Mouse (Mus musculus) stomach, embryonic 15.5 days (tissue): ENCODE measurements around the gene Enpep. TPM values are rescaled to one million over a fixed set of nuclear protein-coding genes. Genes with fewer than 3 reads are reported as not detected.

Experiments
- ATAC-seq: fragments of 200-750 bp; cut with Nextera tagmentation; 2 replicates; pipeline ENCODE4 v1.8.0; 2017; ENCODE audit warnings: low read depth, moderate number of reproducible peaks, moderate TSS enrichment; ENCODE audit not compliant: insufficient read depth, low FRiP score
- H3K27ac ChIP-seq: fragments of 300-500 bp; sonication (generic); 2 replicates; pipeline ENCODE4 v1.5.1; 2015; ENCODE audit warnings: mild to moderate bottlenecking, inconsistent platforms
- H3K27me3 ChIP-seq: fragments of 300-500 bp; sonication (generic); replicated peaks from 2 replicates; pipeline ENCODE4 v1.6.1; 2015; ENCODE audit warnings: inconsistent platforms
- H3K36me3 ChIP-seq: fragments of 300-500 bp; sonication (generic); 2 replicates; pipeline ENCODE4 v1.6.1; 2015; ENCODE audit warnings: inconsistent platforms
- H3K4me1 ChIP-seq: fragments of 300-500 bp; sonication (generic); 2 replicates; pipeline ENCODE4 v1.6.1; 2015; ENCODE audit warnings: inconsistent platforms
- H3K4me2 ChIP-seq: fragments of 300-500 bp; sonication (generic); 2 replicates; pipeline ENCODE4 v1.6.1; 2015; ENCODE audit warnings: mild to moderate bottlenecking, inconsistent platforms
- H3K4me3 ChIP-seq: fragments of 300-500 bp; sonication (generic); replicated peaks from 2 replicates; pipeline ENCODE4 v1.5.1; 2015; ENCODE audit warnings: inconsistent platforms
- H3K9ac ChIP-seq: fragments of 300-500 bp; sonication (generic); 2 replicates; pipeline ENCODE4 v1.6.1; 2015; ENCODE audit warnings: inconsistent platforms
- H3K9me3 ChIP-seq: fragments of 300-500 bp; sonication (generic); 2 replicates; pipeline ENCODE4 v1.6.1; 2016; ENCODE audit warnings: inconsistent platforms
- WGBS: fragments of 180-500 bp; shearing (Covaris S2); methylation state at CpG from one replicate; pipeline ENCODE4 v1.1.7; 2015; 5-methylcytosine and 5-hydroxymethylcytosine counted together
- polyA plus RNA-seq: library from polyadenylated mRNA; unstranded; fragments of >200 nt; fragmentation: Nextera tagmentation; extraction: Ambion mirVana; gene quantifications from 2 replicates; pipeline ENCODE4 v1.2.1, GENCODE M21; 2015

Gene Enpep
- polyA plus RNA-seq, 1 experiment from 2014 or later = 19.7 TPM

- Histone ChIP-seq H3K9me3 (no peaks in the 10 kb centered on the region), H3K4me2 (no peak overlapping the region), H3K27me3 (no peaks in the 10 kb centered on the region), H3K9ac (no peak overlapping the region), H3K4me3 (no peak overlapping the region), H3K36me3 (no peaks in the 10 kb centered on the region), H3K27ac (no peak overlapping the region), H3K4me1 (peaks cover 2% of the 10 kb centered on the region; the same call in 1 of the 2 replicates)
- 92% methylated on average over 1 of the region's 1 CpGs for WGBS
- ATAC-seq = no peak
Observed at GRCm38 (mm10) chr3:129342767-129343166, 10.2 kb upstream of the Enpep start.

- no peaks in the 10 kb centered on the region for H3K9me3 ChIP-seq
- H3K4me3 ChIP-seq = no peak overlapping the region
- peaks cover 2% of the 10 kb centered on the region; the same call in 1 of the 2 replicates for H3K4me1 ChIP-seq
- no peaks in the 10 kb centered on the region for H3K36me3 ChIP-seq
- no peaks in the 10 kb centered on the region for H3K27me3 ChIP-seq
- H3K27ac ChIP-seq = no peak overlapping the region
- H3K9ac ChIP-seq = no peak overlapping the region
- H3K4me2 ChIP-seq = no peak overlapping the region
- no peak for ATAC-seq
Observed at GRCm38 (mm10) chr3:129341066-129341465, 8.5 kb upstream of the Enpep start.

GRCm38 (mm10) chr3:129338296-129339091 is 6.0 kb upstream of the Enpep start:
- WGBS = 29% methylated on average over 14 of the region's 14 CpGs
- H3K9me3 ChIP-seq = no peaks in the 10 kb centered on the region
- H3K4me2 ChIP-seq = peak overlapping the region; percentile 27; the same call in 1 of the 2 replicates
- H3K27ac ChIP-seq = no peak overlapping the region
- no peaks in the 10 kb centered on the region for H3K27me3 ChIP-seq
- H3K4me3 ChIP-seq = no peak overlapping the region
- ATAC-seq = no peak
- H3K9ac ChIP-seq = no peak overlapping the region
- H3K36me3 ChIP-seq = no peaks in the 10 kb centered on the region
- peaks cover 2% of the 10 kb centered on the region; the same call in 1 of the 2 replicates for H3K4me1 ChIP-seq

GRCm38 (mm10) chr3:129332142-129332541 is 378 bp downstream of the Enpep start:
- Histone ChIP-seq H3K4me2 (peak overlapping the region; percentile 58), H3K4me3 (peak overlapping the region; percentile 35), H3K9me3 (no peaks in the 10 kb centered on the region), H3K9ac (no peak overlapping the region), H3K27me3 (no peaks in the 10 kb centered on the region), H3K27ac (peak overlapping the region; percentile 44), H3K36me3 (no peaks in the 10 kb centered on the region), H3K4me1 (peaks cover 7% of the 10 kb centered on the region)
- ATAC-seq = no peak
- WGBS = 33% methylated on average over 7 of the region's 7 CpGs

GRCm38 (mm10) chr3:129331427-129331826 is 1.1 kb downstream of the Enpep start:
- Histone ChIP-seq H3K27ac (no peak overlapping the region), H3K4me1 (peaks cover 7% of the 10 kb centered on the region), H3K9me3 (no peaks in the 10 kb centered on the region), H3K4me2 (peak overlapping the region; percentile 58), H3K27me3 (no peaks in the 10 kb centered on the region), H3K36me3 (no peaks in the 10 kb centered on the region), H3K9ac (no peak overlapping the region), H3K4me3 (peak overlapping the region; percentile 35)
- 0 out of 2 replicates have a peak, but pooled peaks have one; percentile 33 for ATAC-seq
- 90% methylated on average over 6 of the region's 6 CpGs for WGBS

- H3K4me3 ChIP-seq = no peak overlapping the region
- H3K4me1 ChIP-seq = peaks cover 7% of the 10 kb centered on the region
- H3K27ac ChIP-seq = no peak overlapping the region
- no peak overlapping the region for H3K9ac ChIP-seq
- no peaks in the 10 kb centered on the region for H3K9me3 ChIP-seq
- no peak overlapping the region for H3K4me2 ChIP-seq
- no peaks in the 10 kb centered on the region for H3K27me3 ChIP-seq
- ATAC-seq = no peak
- 77% methylated on average over 4 of the region's 4 CpGs for WGBS
- H3K36me3 ChIP-seq = no peaks in the 10 kb centered on the region
Observed at GRCm38 (mm10) chr3:129328056-129328455, 4.5 kb downstream of the Enpep start.

GRCm38 (mm10) chr3:129321585-129321984 is 10.9 kb downstream of the Enpep start:
- Histone ChIP-seq H3K4me2 (no peak overlapping the region), H3K9me3 (no peaks in the 10 kb centered on the region), H3K9ac (no peak overlapping the region), H3K4me1 (peaks cover 2% of the 10 kb centered on the region; the same call in 1 of the 2 replicates), H3K36me3 (no peaks in the 10 kb centered on the region), H3K4me3 (no peak overlapping the region), H3K27ac (no peak overlapping the region), H3K27me3 (no peaks in the 10 kb centered on the region)
- WGBS = 21% methylated on average over 6 of the region's 6 CpGs
- no peak for ATAC-seq

GRCm38 (mm10) chr3:129317032-129317729 is 15.3 kb downstream of the Enpep start:
- ATAC-seq = no peak
- no peaks in the 10 kb centered on the region for H3K27me3 ChIP-seq
- H3K4me3 ChIP-seq = no peak overlapping the region
- no peaks in the 10 kb centered on the region for H3K36me3 ChIP-seq
- no peak overlapping the region for H3K4me2 ChIP-seq
- 76% methylated on average over 17 of the region's 17 CpGs for WGBS
- no peak overlapping the region for H3K9ac ChIP-seq
- H3K4me1 ChIP-seq = peaks cover 2% of the 10 kb centered on the region; the same call in 1 of the 2 replicates
- H3K27ac ChIP-seq = no peak overlapping the region
- H3K9me3 ChIP-seq = no peaks in the 10 kb centered on the region

- H3K27me3 ChIP-seq = no peaks in the 10 kb centered on the region
- H3K36me3 ChIP-seq = no peaks in the 10 kb centered on the region
- H3K9ac ChIP-seq = no peak overlapping the region
- no peak overlapping the region for H3K4me3 ChIP-seq
- no peaks in the 10 kb centered on the region for H3K4me1 ChIP-seq
- H3K4me2 ChIP-seq = no peak overlapping the region
- H3K27ac ChIP-seq = no peak overlapping the region
- ATAC-seq = no peak
- 83% methylated on average over 7 of the region's 7 CpGs for whole genome bisulfite sequencing
- H3K9me3 ChIP-seq = no peaks in the 10 kb centered on the region
Observed at GRCm38 (mm10) chr3:129313671-129314415, 18.7 kb downstream of the Enpep start.

- no peak for ATAC-seq
Observed at GRCm38 (mm10) chr3:129313221-129313620, 19.3 kb downstream of the Enpep start.

GRCm38 (mm10) chr3:129312511-129312910 is 20.0 kb downstream of the Enpep start:
- ATAC-seq = no peak

More at GRCm38 (mm10) chr3:129313221-129313620, 19.3 kb downstream of the Enpep start:
- Histone ChIP-seq H3K4me2 (no peak overlapping the region), H3K4me1 (no peaks in the 10 kb centered on the region), H3K36me3 (no peaks in the 10 kb centered on the region), H3K27me3 (no peaks in the 10 kb centered on the region), H3K27ac (no peak overlapping the region), H3K9ac (no peak overlapping the region), H3K4me3 (no peak overlapping the region), H3K9me3 (no peaks in the 10 kb centered on the region)
- 80% methylated on average over 2 of the region's 2 CpGs for WGBS

More at GRCm38 (mm10) chr3:129312511-129312910, 20.0 kb downstream of the Enpep start:
- Histone ChIP-seq H3K27me3 (no peaks in the 10 kb centered on the region), H3K9ac (no peak overlapping the region), H3K36me3 (no peaks in the 10 kb centered on the region), H3K9me3 (no peaks in the 10 kb centered on the region), H3K4me2 (no peak overlapping the region), H3K27ac (no peak overlapping the region), H3K4me3 (no peak overlapping the region), H3K4me1 (no peaks in the 10 kb centered on the region)
- 92% methylated on average over 8 of the region's 8 CpGs for WGBS
